In the genomic region with DNA sequence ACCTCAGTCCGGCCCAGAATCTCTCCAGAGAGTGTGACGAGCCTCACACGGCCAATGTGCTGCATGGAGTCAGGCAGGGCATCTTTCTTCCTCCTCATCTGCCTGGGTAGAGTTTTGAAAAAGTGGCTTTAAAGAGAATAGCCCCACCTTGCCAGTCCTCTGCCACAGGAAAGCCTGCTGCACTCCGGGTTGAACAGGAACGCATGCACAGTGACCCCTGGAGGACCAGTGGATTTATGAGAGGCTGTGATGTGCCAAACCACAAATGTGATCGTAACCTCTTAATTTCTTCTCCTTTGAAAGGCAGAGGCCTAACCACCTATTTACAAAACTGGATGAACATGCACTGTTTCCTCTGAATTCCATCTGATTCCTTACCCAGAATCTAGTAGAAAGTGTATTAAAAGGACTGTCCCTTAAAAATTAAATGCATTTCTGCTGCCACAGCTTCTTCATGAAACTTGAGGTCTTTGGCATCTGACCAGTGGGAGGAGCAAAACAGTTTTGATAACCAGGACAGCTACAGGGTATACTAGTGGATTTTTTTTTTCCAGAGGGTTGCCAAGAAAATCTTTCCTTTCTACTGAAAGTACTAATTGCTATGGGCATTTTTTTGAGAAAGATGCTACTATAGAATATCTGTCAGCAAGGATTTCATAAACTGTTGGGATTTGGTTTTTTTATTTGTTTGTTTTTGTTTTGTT, we compare ENCODE assay signal across 8 mouse cellular contexts.
A peak's percentile ranks its signal among the peaks of the same experiment; 100 is the strongest.
DNase-seq lines count a peak whose midpoint lies in the region; ATAC-seq and TF ChIP-seq lines count a peak whose summit lies in the region.

No protein-coding gene starts in this region.

- H3K9ac ChIP-seq in heart, postnatal 0 days (replicated peaks; ENCODE audit: low read depth, low read length), result no peak overlapping the region
- no peak overlapping the region for H3K9ac ChIP-seq in midbrain, embryonic 16.5 days (ENCODE audit: low read depth, low read length)
- no peak overlapping the region for H3K9ac ChIP-seq in forebrain, embryonic 12.5 days

- peak; percentile 22 for DNase-seq in left cerebral cortex, postnatal 4 days
- DNase-seq in left cerebral cortex, adult 18-20 months (ENCODE audit: low spot score in 2 of 2), result no peak
- peak; percentile 67 for DNase-seq in adrenal gland, postnatal 14 days
- peak; percentile 16 for DNase-seq in heart, postnatal 0 days (ENCODE audit: low spot score)
- DNase-seq in lung, postnatal 25 days (ENCODE audit: low spot score), result peak; percentile 41
- no peak for DNase-seq in right cerebral cortex, postnatal 10 days (ENCODE audit: low spot score in 2 of 2)

- WGBS in heart, postnatal 0 days, result 40% methylated on average over 6 of the region's 6 CpGs
- 61% methylated on average over 6 of the region's 6 CpGs for WGBS in midbrain, embryonic 16.5 days
- 58% methylated on average over 6 of the region's 6 CpGs for WGBS in forebrain, embryonic 12.5 days

- H3K4me3 ChIP-seq in heart, postnatal 0 days (ENCODE audit: low read depth, low read length), result no peak overlapping the region
- no peak overlapping the region for H3K4me3 ChIP-seq in midbrain, embryonic 16.5 days (ENCODE audit: low read depth, low read length)
- no peak overlapping the region for H3K4me3 ChIP-seq in forebrain, embryonic 12.5 days (replicated peaks)

- no peak overlapping the region for H3K4me2 ChIP-seq in heart, postnatal 0 days (ENCODE audit: low read depth, low read length)
- no peak overlapping the region for H3K4me2 ChIP-seq in midbrain, embryonic 16.5 days (ENCODE audit: low read length)
- no peak overlapping the region for H3K4me2 ChIP-seq in forebrain, embryonic 12.5 days

- TF ChIP-seq CTCF in heart, postnatal 0 days (IDR thresholded peaks at IDR 0.05; ENCODE audit: low read depth), result peak; percentile 55

- no peak for ATAC-seq in heart, postnatal 0 days (ENCODE audit: insufficient read depth, low read depth)
- no peak for ATAC-seq in midbrain, embryonic 16.5 days
- no peak for ATAC-seq in forebrain, embryonic 12.5 days (ENCODE audit: low FRiP score)

- H3K36me3 ChIP-seq in heart, postnatal 0 days (replicated peaks; ENCODE audit: control insufficient read depth, insufficient read depth, low read length), result no peaks in the 10 kb centered on the region
- no peaks in the 10 kb centered on the region for H3K36me3 ChIP-seq in midbrain, embryonic 16.5 days (ENCODE audit: control insufficient read depth, insufficient read depth, low read length)
- H3K36me3 ChIP-seq in forebrain, embryonic 12.5 days (replicated peaks), result 0 out of 2 replicates have a peak, but pooled peaks cover 3% of the 10 kb centered on the region

- intact Hi-C loops in left cerebral cortex, postnatal 4 days (cut with DNase I), result no loop called here

- H3K27me3 ChIP-seq in heart, postnatal 0 days (ENCODE audit: control insufficient read depth, insufficient read depth, low read length), result no peaks in the 10 kb centered on the region
- no peaks in the 10 kb centered on the region for H3K27me3 ChIP-seq in midbrain, embryonic 16.5 days (ENCODE audit: control insufficient read depth, insufficient read depth, low read depth, low read length)
- no peaks in the 10 kb centered on the region for H3K27me3 ChIP-seq in forebrain, embryonic 12.5 days

- no peaks in the 10 kb centered on the region for H3K4me1 ChIP-seq in heart, postnatal 0 days (ENCODE audit: control insufficient read depth, insufficient read depth)
- no peaks in the 10 kb centered on the region for H3K4me1 ChIP-seq in midbrain, embryonic 16.5 days (ENCODE audit: control insufficient read depth, insufficient read depth, low read length)
- peaks cover 7% of the 10 kb centered on the region for H3K4me1 ChIP-seq in forebrain, embryonic 12.5 days

- H3K9me3 ChIP-seq in heart, postnatal 0 days (replicated peaks; ENCODE audit: control insufficient read depth, low read length), result no peaks in the 10 kb centered on the region
- no peaks in the 10 kb centered on the region for H3K9me3 ChIP-seq in midbrain, embryonic 16.5 days (replicated peaks; ENCODE audit: control insufficient read depth, low read length, poor library complexity, severe bottlenecking)
- H3K9me3 ChIP-seq in forebrain, embryonic 12.5 days, result no peaks in the 10 kb centered on the region

- no peak overlapping the region for H3K27ac ChIP-seq in heart, postnatal 0 days (ENCODE audit: low read depth)
- H3K27ac ChIP-seq in midbrain, embryonic 16.5 days (ENCODE audit: low read length), result no peak overlapping the region
- H3K27ac ChIP-seq in forebrain, embryonic 12.5 days, result no peak overlapping the region

- no peak for TF ChIP-seq EP300 in heart, postnatal 0 days (IDR thresholded peaks at IDR 0.05; ENCODE audit: low read depth)

Comparison
In these comparisons a context has a peak if more than half of its experiments do, and no peak if none do; other contexts are left out.
1. DNase-seq: peak in left cerebral cortex, postnatal 4 days (single experiment), adrenal gland, postnatal 14 days (single experiment), heart, postnatal 0 days (single experiment) and lung, postnatal 25 days (single experiment); none in left cerebral cortex, adult 18-20 months (0 of 2) and right cerebral cortex, postnatal 10 days (0 of 2).